Mouse (Mus musculus): ENCODE results near the gene Pabpn1. TPM values are rescaled to one million over a fixed set of nuclear protein-coding genes. Genes with fewer than 3 reads are reported as not detected.

Pabpn1 gene
- polyA plus RNA-seq, 1 experiment, result 36.0 TPM

GRCm38 (mm10) chr14:54936831-54937160, 44.5 kb downstream of the Pabpn1 start:
- H3K27me3 ChIP-seq (ENCODE audit: control insufficient read depth, insufficient read depth, low read length), result no peaks in the 10 kb centered on the region
- no peaks in the 10 kb centered on the region for H3K4me1 ChIP-seq (ENCODE audit: control insufficient read depth, insufficient read depth, insufficient read length, low read length)
- TF ChIP-seq CTCF (IDR thresholded peaks at IDR 0.05; ENCODE audit: extremely low read depth, insufficient read length, insufficient replicate concordance, low read depth, low read length) (no peak), POLR2A (IDR thresholded peaks at IDR 0.05; ENCODE audit: low read depth, low read length) (no peak)
- no peaks in the 10 kb centered on the region for H3K36me3 ChIP-seq (ENCODE audit: control insufficient read depth, insufficient read depth, low read length)
- H3K4me3 ChIP-seq (ENCODE audit: low read depth, low read length), result no peak overlapping the region
- no peak overlapping the region for H3K27ac ChIP-seq (ENCODE audit: insufficient read depth, low read depth, low read length)
- 57% methylated on average over 6 of the region's 6 CpGs for WGBS

- no peak overlapping the region for H3K27ac ChIP-seq (ENCODE audit: insufficient read depth, low read depth, low read length)
- H3K4me1 ChIP-seq (ENCODE audit: control insufficient read depth, insufficient read depth, insufficient read length, low read length), result no peaks in the 10 kb centered on the region
- H3K36me3 ChIP-seq (ENCODE audit: control insufficient read depth, insufficient read depth, low read length), result no peaks in the 10 kb centered on the region
- no peaks in the 10 kb centered on the region for H3K27me3 ChIP-seq (ENCODE audit: control insufficient read depth, insufficient read depth, low read length)
- 87% methylated on average over 16 of the region's 16 CpGs for WGBS
- H3K4me3 ChIP-seq (ENCODE audit: low read depth, low read length), result no peak overlapping the region
- no peak for TF ChIP-seq CTCF (IDR thresholded peaks at IDR 0.05; ENCODE audit: extremely low read depth, insufficient read length, insufficient replicate concordance, low read depth, low read length)
- no peak for TF ChIP-seq POLR2A (IDR thresholded peaks at IDR 0.05; ENCODE audit: low read depth, low read length)
These were observed 45.3 kb downstream of the Pabpn1 start for GRCm38 (mm10) chr14:54937361-54938182.

- Histone ChIP-seq H3K36me3 (ENCODE audit: control insufficient read depth, insufficient read depth, low read length) (no peaks in the 10 kb centered on the region), H3K27me3 (ENCODE audit: control insufficient read depth, insufficient read depth, low read length) (no peaks in the 10 kb centered on the region), H3K4me1 (ENCODE audit: control insufficient read depth, insufficient read depth, insufficient read length, low read length) (no peaks in the 10 kb centered on the region), H3K4me3 (ENCODE audit: low read depth, low read length) (no peak overlapping the region), H3K27ac (ENCODE audit: insufficient read depth, low read depth, low read length) (no peak overlapping the region)
- WGBS, result 83% methylated on average over 15 of the region's 15 CpGs
- TF ChIP-seq CTCF (IDR thresholded peaks at IDR 0.05; ENCODE audit: extremely low read depth, insufficient read length, insufficient replicate concordance, low read depth, low read length), result no peak
- TF ChIP-seq POLR2A (IDR thresholded peaks at IDR 0.05; ENCODE audit: low read depth, low read length), result no peak
These were observed 46.3 kb downstream of the Pabpn1 start for GRCm38 (mm10) chr14:54938431-54939219.

- no peaks in the 10 kb centered on the region for H3K36me3 ChIP-seq (ENCODE audit: control insufficient read depth, insufficient read depth, low read length)
- no peaks in the 10 kb centered on the region for H3K27me3 ChIP-seq (ENCODE audit: control insufficient read depth, insufficient read depth, low read length)
- 54% methylated on average over 12 of the region's 12 CpGs for WGBS
- no peak overlapping the region for H3K4me3 ChIP-seq (ENCODE audit: low read depth, low read length)
- TF ChIP-seq POLR2A (IDR thresholded peaks at IDR 0.05; ENCODE audit: low read depth, low read length), result no peak
- peak; percentile 93; the same call in 1 of the 2 replicates for TF ChIP-seq CTCF (IDR thresholded peaks at IDR 0.05; ENCODE audit: extremely low read depth, insufficient read length, insufficient replicate concordance, low read depth, low read length)
- no peak overlapping the region for H3K27ac ChIP-seq (ENCODE audit: insufficient read depth, low read depth, low read length)
- no peaks in the 10 kb centered on the region for H3K4me1 ChIP-seq (ENCODE audit: control insufficient read depth, insufficient read depth, insufficient read length, low read length)
These were observed 47.3 kb downstream of the Pabpn1 start for GRCm38 (mm10) chr14:54939434-54940175.

GRCm38 (mm10) chr14:54940176-54940530, 47.9 kb downstream of the Pabpn1 start:
- no peaks in the 10 kb centered on the region for H3K4me1 ChIP-seq (ENCODE audit: control insufficient read depth, insufficient read depth, insufficient read length, low read length)
- no peak overlapping the region for H3K27ac ChIP-seq (ENCODE audit: insufficient read depth, low read depth, low read length)
- no peaks in the 10 kb centered on the region for H3K27me3 ChIP-seq (ENCODE audit: control insufficient read depth, insufficient read depth, low read length)
- H3K36me3 ChIP-seq (ENCODE audit: control insufficient read depth, insufficient read depth, low read length), result no peaks in the 10 kb centered on the region
- TF ChIP-seq CTCF (IDR thresholded peaks at IDR 0.05; ENCODE audit: extremely low read depth, insufficient read length, insufficient replicate concordance, low read depth, low read length), result no peak
- TF ChIP-seq POLR2A (IDR thresholded peaks at IDR 0.05; ENCODE audit: low read depth, low read length), result no peak
- no peak overlapping the region for H3K4me3 ChIP-seq (ENCODE audit: low read depth, low read length)
- 65% methylated on average over 3 of the region's 3 CpGs for whole genome bisulfite sequencing

- 35% methylated on average over 13 of the region's 13 CpGs for WGBS
- Histone ChIP-seq H3K4me1 (ENCODE audit: control insufficient read depth, insufficient read depth, insufficient read length, low read length) (no peaks in the 10 kb centered on the region), H3K36me3 (ENCODE audit: control insufficient read depth, insufficient read depth, low read length) (no peaks in the 10 kb centered on the region), H3K4me3 (ENCODE audit: low read depth, low read length) (no peak overlapping the region), H3K27me3 (ENCODE audit: control insufficient read depth, insufficient read depth, low read length) (no peaks in the 10 kb centered on the region), H3K27ac (ENCODE audit: insufficient read depth, low read depth, low read length) (no peak overlapping the region)
- no peak for TF ChIP-seq POLR2A (IDR thresholded peaks at IDR 0.05; ENCODE audit: low read depth, low read length)
- TF ChIP-seq CTCF (IDR thresholded peaks at IDR 0.05; ENCODE audit: extremely low read depth, insufficient read length, insufficient replicate concordance, low read depth, low read length), result no peak
These were observed 49.0 kb downstream of the Pabpn1 start for GRCm38 (mm10) chr14:54941024-54941978.

Measured in small intestine, adult 2 months (tissue).